Mouse (Mus musculus) heart, postnatal 14 days (tissue): ENCODE measurements at regions not wholly inside any gene's neighbourhood (a gene's known extent, or its start where the extent isn't known, plus 50 kb on each side); places are given as distances from the start of the nearest gene placed in this dataset.

Source experiments
- DNase-seq, 2 experiments: peaks; one replicate each; pipeline ENCODE4 v3.0.0; 2021 to 2022
- intact Hi-C: fragments of 180-260 bp; cut with DNase I; formaldehyde crosslinking; loops from one replicate; pipeline ENCODE4 v1.15.1; 2025

GRCm38 (mm10) chr3:40120298-40120875, 410.7 kb upstream of the Intu start:
- intact Hi-C loops: no loop called here
- DNase-seq: peak; percentile 33 to 45

GRCm38 (mm10) chr3:40123558-40124236, 407.4 kb upstream of the Intu start:
- intact Hi-C loops: no loop called here
- no peak for DNase-seq

DNA sequence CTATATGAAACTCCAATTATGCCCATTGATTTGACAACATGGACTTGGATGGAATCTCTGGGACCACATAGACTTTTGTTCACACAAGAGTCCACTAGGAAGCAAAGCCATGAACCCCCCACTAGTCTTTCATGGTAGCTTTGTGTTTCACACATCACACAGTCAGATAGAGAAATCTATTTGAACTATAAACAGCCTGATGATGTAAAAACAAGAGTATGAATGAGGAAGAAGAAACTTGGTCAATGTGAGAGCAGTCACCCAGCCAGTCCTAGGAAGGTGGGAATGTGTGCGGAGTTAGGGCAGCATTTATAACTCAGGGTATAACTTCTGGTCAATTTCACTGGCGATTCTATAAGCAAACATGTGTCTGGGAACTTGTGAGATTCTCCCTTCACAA, 404.2 kb upstream of the Intu start:
- intact Hi-C loops: no loop called here
- no peak for DNase-seq

GRCm38 (mm10) chr3:40130858-40131584, 400.1 kb upstream of the Intu start:
- intact Hi-C loops: no loop called here
- no peak for DNase-seq

GRCm38 (mm10) chr3:40138671-40139070, 392.4 kb upstream of the Intu start:
- intact Hi-C loops: no loop called here
- DNase-seq: no peak

GRCm38 (mm10) chr3:40142229-40142628, 388.9 kb upstream of the Intu start:
- DNase-seq: no peak
- intact Hi-C loops: no loop called here

GRCm38 (mm10) chr3:40158631-40159030, 372.5 kb upstream of the Intu start:
- no peak for DNase-seq
- intact Hi-C loops: no loop called here

DNA sequence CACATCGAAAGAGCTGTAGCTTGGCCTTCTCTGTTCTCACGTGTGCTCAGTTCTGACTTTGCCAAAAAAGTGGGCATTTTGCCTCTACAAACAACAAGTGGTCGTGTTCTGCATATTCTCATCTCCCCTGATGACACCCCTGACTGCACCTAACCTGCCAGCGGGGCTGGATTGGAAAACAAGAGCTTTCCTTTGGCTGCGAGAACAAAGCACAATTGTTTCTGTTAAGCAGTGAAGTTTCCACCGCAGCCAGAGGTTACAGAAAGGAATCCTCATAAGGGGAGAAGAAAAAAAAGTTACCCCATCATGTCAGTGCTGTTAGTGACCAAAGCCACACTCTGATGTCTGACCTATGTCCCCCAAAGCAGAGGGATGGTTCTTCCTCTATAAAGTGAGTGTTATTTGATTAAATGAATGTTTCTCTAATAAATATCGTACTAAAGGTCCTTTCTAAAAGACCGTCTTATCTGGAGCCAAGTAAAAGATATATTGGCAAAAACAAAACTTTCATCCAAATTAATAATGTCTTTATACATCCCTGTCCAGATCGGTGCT, 371.4 kb upstream of the Intu start:
- intact Hi-C loops: no loop called here
- DNase-seq: no peak

DNA sequence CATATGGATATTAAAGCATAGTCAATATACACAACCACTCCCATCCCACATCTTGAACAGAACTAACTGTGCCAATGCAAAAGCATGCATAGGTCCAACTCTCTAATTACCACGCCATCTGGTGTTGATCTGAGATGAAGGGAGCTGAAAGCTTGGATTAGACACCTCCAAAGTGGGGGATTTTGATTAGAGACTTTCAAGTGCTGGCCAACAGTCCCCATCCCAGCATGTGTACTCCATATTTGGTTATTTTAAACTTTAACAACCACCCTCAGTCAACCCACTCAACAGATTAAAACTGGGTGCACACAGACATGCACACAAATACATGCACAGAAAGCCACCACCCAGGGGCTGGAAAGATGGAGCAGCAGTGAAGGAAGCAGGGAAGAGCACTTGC, 366.9 kb upstream of the Intu start:
- intact Hi-C loops: no loop called here
- DNase-seq: no peak

- DNase-seq: no peak
- intact Hi-C loops: no loop called here
Observed at GRCm38 (mm10) chr3:40167970-40168626, 363.0 kb upstream of the Intu start.

GRCm38 (mm10) chr3:40169590-40169989, 361.5 kb upstream of the Intu start:
- no peak for DNase-seq
- intact Hi-C loops: no loop called here

DNA sequence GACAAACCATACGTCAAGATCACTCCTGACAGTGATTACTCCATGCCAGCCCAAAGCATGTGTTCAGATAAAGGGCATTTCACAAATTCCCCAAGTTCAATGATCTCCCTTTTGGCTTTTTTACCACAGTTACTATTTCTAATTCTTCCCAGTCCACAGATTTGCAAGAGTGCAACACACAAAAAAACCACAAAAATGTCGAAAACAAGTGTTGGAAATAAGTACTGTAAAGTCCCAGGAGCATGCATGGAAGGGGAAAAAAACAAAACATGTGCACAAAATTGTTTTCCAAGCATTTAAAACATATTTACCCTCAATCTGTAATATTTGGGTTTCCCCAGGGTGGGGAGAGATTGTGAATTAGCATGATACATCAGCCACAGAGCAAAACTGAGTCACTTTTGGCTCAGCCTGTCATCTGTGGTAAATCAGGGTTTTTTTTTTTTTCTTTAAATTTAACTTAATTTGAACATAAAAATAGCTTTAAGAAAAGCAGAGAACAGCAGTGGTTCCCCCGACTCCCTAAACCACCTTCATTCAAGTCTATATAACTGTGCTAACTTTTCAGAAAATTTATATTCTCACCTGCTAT, 351.3 kb upstream of the Intu start:
- intact Hi-C loops: no loop called here
- no peak for DNase-seq

- intact Hi-C loops: no loop called here
- DNase-seq: no peak
Observed at GRCm38 (mm10) chr3:40185597-40186320, 345.3 kb upstream of the Intu start.

- DNase-seq: no peak
- intact Hi-C loops: no loop called here
Observed at GRCm38 (mm10) chr3:40189529-40189928, 341.6 kb upstream of the Intu start.

DNA sequence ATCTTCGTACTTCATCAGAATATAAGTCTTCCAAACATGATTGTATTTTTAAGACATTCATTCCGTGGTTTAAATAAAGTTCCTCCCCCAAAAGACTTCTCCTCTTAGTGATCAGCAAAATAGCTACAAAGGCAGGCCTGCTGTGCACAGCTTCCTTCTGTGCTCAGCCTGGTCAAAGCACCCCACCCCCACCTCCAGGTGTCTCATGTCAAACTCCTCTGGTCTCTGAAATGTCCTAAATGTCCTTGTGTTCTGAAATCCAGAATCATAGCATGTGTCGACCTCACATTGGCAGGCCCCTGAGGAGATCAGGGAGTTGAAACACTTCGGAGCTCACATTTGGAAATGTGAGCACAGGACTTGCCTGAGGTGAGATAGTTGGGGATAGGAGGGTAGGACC, 341.1 kb upstream of the Intu start:
- intact Hi-C loops: no loop called here
- DNase-seq: no peak

- intact Hi-C loops: no loop called here
Observed at GRCm38 (mm10) chr3:40200174-40200573, 330.9 kb upstream of the Intu start.

DNA sequence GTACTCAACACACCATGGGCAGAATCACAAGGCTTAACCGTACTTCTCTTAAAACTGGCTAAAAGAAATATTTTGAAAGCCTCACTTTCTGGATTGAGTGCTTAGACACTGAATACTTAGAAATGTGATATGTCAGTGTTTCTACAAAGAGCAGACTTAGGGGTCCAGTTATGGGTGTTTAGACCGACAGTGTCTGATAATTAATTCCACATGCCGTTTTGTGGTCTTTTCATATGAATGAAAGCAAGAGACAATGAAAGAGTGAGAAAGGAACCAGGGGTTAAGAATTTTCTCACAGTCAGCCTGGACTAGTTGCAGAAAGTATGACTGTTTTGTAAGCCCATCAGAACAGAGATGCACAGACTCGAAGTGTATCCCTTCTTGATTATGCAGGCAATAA, 324.8 kb upstream of the Intu start:
- intact Hi-C loops: no loop called here
- no peak for DNase-seq

More at GRCm38 (mm10) chr3:40200174-40200573, 330.9 kb upstream of the Intu start:
- DNase-seq: no peak

DNA sequence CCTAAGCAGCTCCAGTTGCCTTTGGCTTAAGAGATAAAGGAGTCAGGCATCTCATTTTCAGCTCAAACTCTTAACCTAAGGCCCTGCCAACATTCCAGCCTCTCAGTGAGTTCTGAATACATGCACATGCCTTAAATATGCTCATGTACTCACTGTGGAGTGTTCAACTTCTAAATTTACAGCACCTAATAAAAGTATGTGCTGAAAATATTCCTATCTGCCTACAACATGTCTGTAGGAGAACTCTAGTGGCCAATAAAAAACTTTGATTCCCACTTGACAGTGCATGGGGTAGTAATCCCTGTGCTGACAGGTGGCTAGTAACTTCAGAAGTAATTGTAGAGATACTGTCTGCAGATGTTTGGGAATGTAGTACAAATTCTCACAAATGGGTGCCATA, 319.3 kb upstream of the Intu start:
- no peak for DNase-seq
- intact Hi-C loops: no loop called here

GRCm38 (mm10) chr3:40226772-40227171, 304.3 kb upstream of the Intu start:
- DNase-seq: no peak
- intact Hi-C loops: no loop called here

DNA sequence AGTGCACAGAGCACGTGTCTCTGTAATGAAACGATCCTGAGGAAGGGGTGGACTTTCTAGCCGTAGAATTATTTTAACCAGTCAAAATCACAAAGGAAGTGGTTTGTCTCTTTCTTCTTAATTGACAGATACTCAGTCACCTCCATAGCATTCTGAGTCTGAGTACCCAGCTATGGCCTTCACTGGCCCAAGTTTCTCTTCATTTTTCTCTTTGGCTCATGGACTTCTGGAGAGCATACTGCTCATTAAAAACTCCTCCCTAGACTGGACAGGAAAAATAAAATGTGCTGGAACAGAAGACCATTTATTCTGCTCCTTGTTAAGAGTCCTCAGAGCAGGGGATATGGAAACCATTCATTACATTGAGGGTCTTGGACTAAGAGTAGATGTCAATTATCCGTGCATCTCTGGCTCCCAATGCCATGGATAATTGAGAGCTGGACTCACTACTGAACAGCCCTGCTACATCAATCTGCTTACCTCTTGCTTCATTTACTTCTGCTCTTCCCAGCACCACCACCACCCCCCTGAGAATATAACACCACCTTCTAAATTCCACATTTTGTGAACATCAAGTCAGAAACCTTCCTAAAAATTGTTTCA, 287.5 kb upstream of the Intu start:
- no peak for DNase-seq
- intact Hi-C loops: no loop called here
